Mouse (Mus musculus) limb, embryonic 13.5 days (tissue): Measurements from ENCODE around the gene 1700047I17Rik2. TPM values are rescaled to one million over a fixed set of nuclear protein-coding genes. Genes with fewer than 3 reads are reported as not detected.
"Not testable (repeated sequence)": the region's sequence is repeated elsewhere in the genome, so short reads cannot be mapped to it uniquely, and the experiment has no call there.

ENCODE experiments used
- ATAC-seq: fragments of 200-750 bp; cut with Nextera tagmentation; 2 replicates; pipeline ENCODE4 v1.8.0; 2017; ENCODE audit warnings: low read depth, moderate number of reproducible peaks, moderate TSS enrichment; ENCODE audit not compliant: low FRiP score
- H3K27ac ChIP-seq: fragments of 300-500 bp; sonication (generic); 2 replicates; pipeline ENCODE4 v1.5.1; 2015; ENCODE audit warnings: inconsistent platforms, mild to moderate bottlenecking, moderate library complexity
- H3K27me3 ChIP-seq: fragments of 300-500 bp; sonication (generic); 2 replicates; pipeline ENCODE4 v1.6.1; 2015; ENCODE audit warnings: mild to moderate bottlenecking, inconsistent platforms
- H3K36me3 ChIP-seq: fragments of 300-500 bp; sonication (generic); 2 replicates; pipeline ENCODE4 v1.6.1; 2015; ENCODE audit warnings: inconsistent platforms, mild to moderate bottlenecking, moderate library complexity
- H3K4me1 ChIP-seq: fragments of 300-500 bp; sonication (generic); 2 replicates; pipeline ENCODE4 v1.6.1; 2015; ENCODE audit warnings: inconsistent platforms
- H3K4me2 ChIP-seq: fragments of 300-500 bp; sonication (generic); replicated peaks from 2 replicates; pipeline ENCODE4 v1.6.1; 2015; ENCODE audit warnings: inconsistent platforms, mild to moderate bottlenecking, moderate library complexity
- H3K4me3 ChIP-seq: fragments of 300-500 bp; sonication (generic); 2 replicates; pipeline ENCODE4 v1.5.1; 2015; ENCODE audit warnings: moderate library complexity, mild to moderate bottlenecking, inconsistent platforms
- H3K9ac ChIP-seq: fragments of 300-500 bp; sonication (generic); 2 replicates; pipeline ENCODE4 v1.6.1; 2015; ENCODE audit warnings: mild to moderate bottlenecking, inconsistent platforms
- H3K9me3 ChIP-seq: fragments of 300-500 bp; sonication (generic); 2 replicates; pipeline ENCODE4 v1.6.1; 2016; ENCODE audit warnings: inconsistent platforms
- WGBS: fragments of 180-500 bp; shearing (Covaris S2); methylation state at CpG from one replicate; pipeline ENCODE4 v1.1.7; 2015; 5-methylcytosine and 5-hydroxymethylcytosine counted together
- polyA plus RNA-seq: library from polyadenylated mRNA; unstranded; fragments of >200 nt; fragmentation: Nextera tagmentation; extraction: Ambion mirVana; gene quantifications from 2 replicates; pipeline ENCODE4 v1.2.1, GENCODE M21; 2015

1700047I17Rik2 gene
- polyA plus RNA-seq, 1 experiment from 2014 or later: 3.2 TPM

DNA sequence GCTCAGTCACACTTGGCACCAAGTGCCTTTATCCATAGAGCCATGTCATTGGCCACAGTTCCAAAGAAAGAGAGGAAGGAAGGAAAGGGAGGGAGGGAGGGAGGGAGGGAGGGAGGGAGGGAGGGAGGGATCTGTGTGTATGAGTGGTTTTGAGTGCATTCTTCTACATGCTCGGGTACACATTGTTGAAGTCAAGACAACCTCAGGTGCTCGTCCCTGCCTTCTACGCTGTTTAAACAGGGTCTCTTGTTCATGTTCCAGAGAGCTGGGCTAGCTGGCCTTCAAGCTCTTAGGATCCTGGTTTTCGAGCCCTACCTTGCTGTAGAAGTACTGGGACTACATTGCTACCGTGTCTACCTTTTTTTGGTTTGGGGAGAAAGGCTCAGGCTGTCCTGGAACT, 64.0 kb downstream of the 1700047I17Rik2 start:
- not testable (repeated sequence) for H3K4me2 ChIP-seq, ATAC-seq, H3K4me1 ChIP-seq, H3K4me3 ChIP-seq, H3K27me3 ChIP-seq, H3K9ac ChIP-seq, H3K27ac ChIP-seq, H3K9me3 ChIP-seq
- H3K36me3 ChIP-seq: peaks cover 12% of the 10 kb centered on the region
- WGBS: no CpG with 5 or more reads among the region's 5 CpGs

Other genes starting within 250 kb of the 1700047I17Rik2 start
- not detected in 2 replicates for gene Gm20403, start 213.1 kb upstream of the 1700047I17Rik2 start, polyA plus RNA-seq
- gene Baz1a, start 185.2 kb upstream of the 1700047I17Rik2 start, polyA plus RNA-seq: 21.6 and 23.7 TPM in 2 replicates
- 43.9 and 45.5 TPM in 2 replicates for gene 2700097O09Rik, start 119.5 kb upstream of the 1700047I17Rik2 start, polyA plus RNA-seq
- 180 and 207 TPM in 2 replicates for gene Srp54a, start 119.3 kb upstream of the 1700047I17Rik2 start, polyA plus RNA-seq
- 21.5 and 25.8 TPM in 2 replicates for gene Fam177a, start 75.1 kb upstream of the 1700047I17Rik2 start, polyA plus RNA-seq
- 63.5 and 69.6 TPM in 2 replicates for gene Srp54b, start 44.5 kb upstream of the 1700047I17Rik2 start, polyA plus RNA-seq
- 80.3 and 85.2 TPM in 2 replicates for gene Srp54c, start 30.6 kb downstream of the 1700047I17Rik2 start, polyA plus RNA-seq
- gene 1110008L16Rik, start 100.0 kb downstream of the 1700047I17Rik2 start, polyA plus RNA-seq: 14.6 and 14.9 TPM in 2 replicates
- 16.7 and 17.5 TPM in 2 replicates for gene Ppp2r3c, start 103.4 kb downstream of the 1700047I17Rik2 start, polyA plus RNA-seq
- gene Psma6, start 184.6 kb downstream of the 1700047I17Rik2 start, polyA plus RNA-seq: 461 and 482 TPM in 2 replicates